Mouse (Mus musculus) splenic B cell, adult 2 months (primary cell): ENCODE measurements around the gene Cep72.
"Not testable (repeated sequence)": the region's sequence is repeated elsewhere in the genome, so short reads cannot be mapped to it uniquely, and the experiment has no call there.

Source experiments
- DNase-seq: peaks from one replicate; pipeline ENCODE4 v3.0.0-alpha.2; 2011; ENCODE audit warnings: low read depth, low spot score
- H3K27me3 ChIP-seq: 2 replicates; pipeline ENCODE4 v1.6.1; 2012; ENCODE audit warnings: mild to moderate bottlenecking, low read length, moderate library complexity, mixed read lengths; ENCODE audit not compliant: control insufficient read depth, poor library complexity, insufficient read depth, severe bottlenecking
- H3K36me3 ChIP-seq: 2 replicates; pipeline ENCODE4 v1.6.1; 2012; ENCODE audit warnings: mild to moderate bottlenecking, low read length, moderate library complexity, mixed read lengths; ENCODE audit not compliant: control insufficient read depth, poor library complexity, insufficient read depth, severe bottlenecking

Cep72 gene

DNA sequence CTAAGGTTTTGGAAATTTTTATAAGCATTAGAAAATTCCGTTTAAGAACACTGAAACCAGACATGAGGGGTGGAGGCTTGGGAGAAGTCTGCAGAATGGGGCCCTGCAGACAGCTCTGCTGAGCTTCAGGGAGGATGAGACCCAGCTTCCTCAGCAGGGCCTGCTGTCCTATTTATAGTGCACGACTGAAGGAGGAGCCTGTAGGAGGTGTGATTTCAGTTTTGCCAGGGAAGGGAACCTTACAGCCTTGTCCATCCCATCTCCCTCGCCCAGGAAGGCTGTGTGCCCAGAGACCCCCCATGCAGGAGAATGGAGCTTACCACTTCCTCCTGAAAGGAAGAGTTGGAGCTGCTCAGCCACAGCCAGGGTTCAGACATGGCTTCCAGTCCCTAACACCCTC, 51.4 kb downstream of the Cep72 start:
- Histone ChIP-seq H3K36me3 (no peaks in the 10 kb centered on the region), H3K27me3 (no peaks in the 10 kb centered on the region; the same call in 1 of the 2 replicates)
- DNase-seq: no peak

DNA sequence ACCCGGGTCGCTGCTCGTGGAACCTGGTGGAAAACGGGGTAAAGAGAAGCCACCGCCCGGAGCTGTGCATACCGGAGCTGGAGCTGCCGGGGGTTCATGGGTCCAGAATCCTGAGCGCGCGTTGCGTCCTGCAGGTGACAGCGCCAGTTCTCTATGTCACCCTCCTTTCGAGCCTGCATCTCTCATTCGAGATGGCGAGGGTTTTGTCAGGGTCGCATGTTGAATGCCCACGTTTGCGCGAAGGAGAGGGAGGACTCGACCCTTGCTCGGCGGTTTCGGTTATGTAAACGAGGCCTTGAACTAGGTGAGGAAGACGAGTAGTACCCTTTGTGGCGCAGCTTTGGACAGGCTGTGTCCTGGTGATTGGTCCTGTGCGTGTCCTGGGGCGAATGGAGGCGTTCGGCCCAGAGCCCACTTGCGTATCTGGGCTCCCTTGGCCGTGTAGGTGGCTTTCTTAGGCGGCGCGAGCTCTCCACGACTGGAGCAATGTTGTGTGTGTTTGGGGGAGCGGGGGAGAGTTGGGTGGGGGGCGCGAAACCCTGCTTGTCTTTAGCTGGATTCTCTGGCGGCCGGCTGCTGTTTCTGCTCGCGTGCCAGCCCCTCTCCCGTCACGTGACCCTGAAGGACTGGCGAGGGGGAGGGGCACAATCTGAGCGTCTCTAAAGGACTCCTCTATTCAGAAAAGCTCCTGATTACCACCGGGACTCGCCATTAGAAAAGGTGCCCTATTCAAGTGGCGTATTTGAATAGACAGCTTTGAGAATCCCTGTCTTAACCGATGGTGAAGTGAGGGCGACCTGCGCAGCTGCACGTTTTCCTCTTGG, 52.1 kb downstream of the Cep72 start:
- peak; percentile 14 for DNase-seq
- peaks cover under 1% of the 10 kb centered on the region; the same call in 1 of the 2 replicates for H3K27me3 ChIP-seq
- no peaks in the 10 kb centered on the region for H3K36me3 ChIP-seq

DNA sequence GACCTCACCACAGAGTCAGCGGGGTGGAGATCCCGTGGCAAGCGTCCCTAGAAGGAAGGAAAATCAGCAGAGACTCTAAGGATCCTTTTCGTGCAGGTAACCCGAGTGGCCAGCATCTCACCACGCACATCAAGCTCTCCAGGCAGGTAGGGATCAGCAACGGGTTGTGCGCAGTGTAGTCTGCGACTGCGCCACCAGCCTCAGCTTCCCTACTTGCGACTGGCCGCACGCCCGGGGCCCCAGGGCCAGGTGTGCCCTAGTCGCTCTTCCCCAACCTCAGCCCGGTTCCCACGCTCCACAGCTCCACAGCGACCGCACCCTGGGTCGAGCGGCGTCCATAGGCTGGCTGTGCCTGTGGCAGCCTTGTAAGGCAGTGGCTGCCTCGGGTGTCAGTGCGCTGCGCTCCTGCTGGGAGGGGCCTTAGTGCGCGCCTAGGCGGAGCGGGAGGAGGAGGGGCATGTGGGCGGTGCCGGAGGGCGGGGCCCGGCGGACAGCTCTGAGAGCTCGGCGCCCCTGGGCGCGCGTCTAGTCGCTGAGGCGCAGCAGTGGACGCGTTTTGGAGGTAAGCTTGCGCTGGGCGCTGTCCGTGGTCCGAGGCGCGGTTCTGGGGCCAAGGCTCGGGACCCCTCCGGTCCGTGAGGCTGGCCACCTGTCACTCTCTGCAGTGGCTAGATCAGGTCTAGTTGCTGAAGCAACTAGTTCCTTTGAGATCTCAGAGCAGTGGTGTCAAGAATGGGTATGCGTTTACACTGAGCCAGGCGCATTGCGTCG, 53.0 kb downstream of the Cep72 start, which contains the start of gene Tppp:
Tppp (plus strand) TSS at position 460 of the 771 bp plus-strand sequence.
- Histone ChIP-seq H3K27me3 (peaks cover 1% of the 10 kb centered on the region; the same call in 1 of the 2 replicates), H3K36me3 (no peaks in the 10 kb centered on the region)
- DNase-seq: peak; percentile 83

DNA sequence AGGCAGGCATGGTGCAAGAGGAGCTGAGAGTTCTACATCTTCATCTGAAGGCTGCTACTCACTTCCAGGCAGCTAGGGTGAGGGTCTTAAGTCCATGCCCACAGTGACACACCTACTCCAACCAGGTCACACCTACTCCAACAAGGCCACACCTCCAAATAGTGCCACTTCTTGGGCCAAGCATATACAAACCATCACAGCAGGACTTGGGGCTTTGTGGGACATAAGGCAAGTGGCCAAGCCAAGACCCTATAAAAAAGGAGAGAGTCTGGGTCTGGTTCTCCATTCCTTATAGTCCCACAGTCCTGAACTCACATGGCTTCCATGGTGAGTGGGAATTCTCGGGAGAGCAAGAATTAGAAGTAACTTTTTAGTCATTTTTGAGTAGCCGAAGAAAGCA, 53.9 kb downstream of the Cep72 start:
- not testable (repeated sequence) for H3K27me3 ChIP-seq, H3K36me3 ChIP-seq, DNase-seq

DNA sequence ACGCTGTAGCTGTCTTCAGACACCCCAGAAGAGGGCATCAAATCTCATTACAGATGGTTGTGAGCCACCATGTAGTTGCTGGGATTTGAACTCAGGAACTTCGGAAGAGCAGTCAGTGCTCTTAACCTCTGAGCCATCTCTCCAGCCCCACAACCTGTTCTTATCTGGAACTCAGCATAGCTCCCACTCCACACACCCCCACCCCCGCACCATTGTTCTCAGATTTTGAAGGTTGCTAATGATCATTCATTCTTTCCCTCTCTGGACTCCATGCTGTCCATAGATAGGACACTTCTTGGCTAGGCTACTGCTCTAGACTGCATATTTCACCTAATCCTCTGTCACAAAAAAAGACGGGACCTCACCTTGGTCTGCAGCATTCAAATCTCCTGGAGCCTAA, 55.2 kb downstream of the Cep72 start:
- DNase-seq, H3K36me3 ChIP-seq, H3K27me3 ChIP-seq: not testable (repeated sequence)

DNA sequence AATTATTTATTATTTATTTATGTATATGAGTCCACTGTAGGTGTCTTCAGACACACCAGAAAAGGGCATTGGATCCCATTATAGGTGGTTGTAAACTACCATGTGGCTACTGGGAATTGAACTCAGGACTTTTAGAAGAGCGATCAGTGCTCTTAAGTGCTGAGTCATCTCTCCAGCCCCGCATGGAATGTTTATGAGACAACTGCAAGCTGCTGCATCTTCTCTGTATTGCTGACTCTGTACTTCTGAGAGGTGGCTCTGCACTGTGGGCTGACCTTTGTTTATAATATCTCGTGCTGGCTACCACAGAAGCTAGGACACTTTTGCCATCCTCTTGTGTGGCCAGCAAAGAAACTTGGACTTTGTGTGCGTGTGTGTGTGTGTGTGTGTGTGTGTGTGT, 60.6 kb downstream of the Cep72 start:
- 0 out of 2 replicates have a peak, but pooled peaks cover 1% of the 10 kb centered on the region for H3K27me3 ChIP-seq
- no peak for DNase-seq
- H3K36me3 ChIP-seq: no peaks in the 10 kb centered on the region

DNA sequence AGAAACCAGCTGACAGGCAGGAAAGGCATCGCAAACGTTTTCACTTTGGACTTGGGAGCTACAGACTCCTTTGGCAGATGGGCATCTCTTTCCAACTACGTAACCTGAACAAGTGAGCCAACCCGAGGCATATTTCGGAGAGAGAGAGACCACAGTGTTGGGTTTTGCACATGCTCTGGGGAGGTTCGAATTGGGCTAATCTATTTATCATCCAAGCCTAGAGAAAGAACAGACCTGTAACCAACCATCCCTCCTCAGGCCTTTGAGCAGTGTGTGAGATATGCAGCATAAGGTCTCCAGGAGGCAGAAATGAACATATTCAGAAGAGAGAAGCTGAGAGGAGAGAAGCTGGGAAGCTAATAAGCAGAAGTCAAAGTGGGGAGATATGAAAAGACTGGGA, 61.1 kb downstream of the Cep72 start:
- Histone ChIP-seq H3K36me3 (no peaks in the 10 kb centered on the region), H3K27me3 (0 out of 2 replicates have a peak, but pooled peaks cover 1% of the 10 kb centered on the region)
- no peak for DNase-seq

DNA sequence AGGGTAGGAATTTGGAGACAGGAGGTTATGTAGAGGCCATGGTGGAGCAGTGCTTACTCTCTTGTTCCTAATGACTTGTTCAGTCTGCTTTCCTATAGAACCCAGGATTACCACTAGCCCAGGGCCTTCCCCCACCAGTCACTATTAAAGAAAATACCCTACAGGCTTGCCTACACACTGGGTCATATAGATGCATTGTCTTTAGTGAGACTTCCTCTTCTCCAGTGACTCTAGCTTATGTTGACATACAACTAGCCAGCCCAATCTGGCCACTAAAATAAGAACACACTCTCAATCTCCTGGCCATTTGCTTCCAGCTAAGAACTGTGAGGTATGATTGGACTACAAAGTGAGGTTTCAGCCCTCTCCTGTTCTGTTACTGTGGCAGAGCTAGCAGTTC, 61.6 kb downstream of the Cep72 start:
- H3K27me3 ChIP-seq: 0 out of 2 replicates have a peak, but pooled peaks cover 1% of the 10 kb centered on the region
- DNase-seq: no peak

DNA sequence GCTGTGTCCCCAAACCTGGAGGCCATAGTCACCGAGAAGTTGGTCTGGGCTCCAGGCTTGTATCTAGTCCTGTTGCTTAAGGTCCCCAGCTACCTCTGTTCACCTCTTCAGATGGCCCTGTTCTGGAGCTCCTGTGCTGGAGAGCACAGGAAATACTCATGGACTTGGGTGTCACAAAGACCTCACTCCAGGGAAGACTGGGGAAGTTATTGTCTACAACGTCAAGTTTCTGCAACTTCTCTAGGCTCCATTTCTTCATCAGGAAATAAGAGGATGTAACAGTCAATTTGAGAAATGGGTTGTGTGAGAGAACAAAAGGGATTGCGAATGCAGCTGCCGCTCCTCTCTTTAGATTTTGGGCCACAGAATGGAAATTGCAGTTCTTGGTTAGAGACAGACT, 65.6 kb downstream of the Cep72 start:
- H3K27me3 ChIP-seq: no peaks in the 10 kb centered on the region
- no peak for DNase-seq
- no peaks in the 10 kb centered on the region for H3K36me3 ChIP-seq

More for the DNA sequence above, 61.6 kb downstream of the Cep72 start:
- no peaks in the 10 kb centered on the region for H3K36me3 ChIP-seq

DNA sequence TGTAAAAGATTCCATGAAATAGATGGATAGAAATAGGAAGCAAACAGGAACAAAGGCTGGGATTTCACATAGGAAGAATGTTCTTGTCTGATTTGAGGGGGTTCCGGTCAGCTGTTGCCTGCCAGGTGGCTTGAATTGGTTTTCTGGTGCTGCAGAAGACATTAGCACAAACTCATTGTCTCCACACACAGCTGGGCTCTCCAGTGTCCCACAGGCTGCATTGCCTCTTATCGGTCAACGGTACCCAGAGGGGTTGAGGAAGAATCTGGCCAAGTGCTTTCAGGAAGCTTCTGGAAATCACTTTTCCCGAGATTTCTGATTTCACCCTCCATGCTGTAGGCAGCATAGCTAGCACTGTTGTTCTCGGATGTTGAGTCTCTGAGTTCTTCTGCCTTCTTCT, 70.8 kb downstream of the Cep72 start:
- Histone ChIP-seq H3K27me3 (no peaks in the 10 kb centered on the region), H3K36me3 (no peaks in the 10 kb centered on the region)
- no peak for DNase-seq

DNA sequence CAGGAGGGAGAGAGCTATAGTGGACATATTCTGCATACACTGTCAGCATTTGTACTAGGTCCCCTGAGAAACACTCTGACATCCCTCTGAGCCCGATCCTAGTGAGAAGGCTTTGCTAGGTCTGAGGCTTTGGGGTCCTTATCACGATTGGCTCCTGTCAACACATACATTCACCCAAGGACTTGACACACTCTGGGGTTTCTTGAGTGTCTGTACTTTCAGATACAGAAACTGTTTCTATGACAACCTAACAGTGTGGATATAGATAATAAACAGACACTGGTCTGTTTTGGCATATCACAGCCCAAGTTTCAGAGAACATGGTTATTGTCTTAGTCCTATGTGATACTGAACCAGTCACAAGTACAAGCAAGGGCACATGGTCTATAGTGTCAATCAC, 71.3 kb downstream of the Cep72 start:
- no peak for DNase-seq
- Histone ChIP-seq H3K36me3 (no peaks in the 10 kb centered on the region), H3K27me3 (no peaks in the 10 kb centered on the region)

DNA sequence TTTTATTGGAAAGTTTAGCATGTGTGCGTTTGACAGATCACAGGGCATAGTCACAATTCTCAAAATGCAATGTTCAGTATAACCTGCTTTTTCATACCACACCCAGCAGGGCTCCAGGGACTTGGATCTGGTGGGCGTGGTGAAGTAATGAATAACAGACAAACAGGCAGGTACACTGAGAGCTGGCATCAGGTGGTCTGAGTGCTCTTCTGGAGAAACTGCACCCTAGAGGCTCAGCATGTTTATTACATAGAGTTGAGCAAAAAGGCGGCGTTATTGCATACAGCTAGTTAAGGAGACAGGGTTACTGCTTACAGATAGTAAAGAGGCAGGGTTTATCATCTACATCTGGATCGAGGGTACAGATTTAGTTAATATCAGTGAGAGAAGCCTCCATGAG, 71.8 kb downstream of the Cep72 start:
- no peak for DNase-seq
- no peaks in the 10 kb centered on the region for H3K27me3 ChIP-seq
- no peaks in the 10 kb centered on the region for H3K36me3 ChIP-seq
